Mouse (Mus musculus) neural tube, embryonic 12.5 days (tissue): Measurements from ENCODE around the gene Rasa1. TPM values are rescaled to one million over a fixed set of nuclear protein-coding genes. Genes with fewer than 3 reads are reported as not detected.

ENCODE experiments used
- ATAC-seq: fragments of 200-750 bp; cut with Nextera tagmentation; 2 replicates; pipeline ENCODE4 v1.8.0; 2017; ENCODE audit warnings: low read depth, mild to moderate bottlenecking, moderate TSS enrichment, moderate library complexity; ENCODE audit not compliant: low FRiP score
- H3K27ac ChIP-seq: fragments of 300-500 bp; sonication (generic); 2 replicates; pipeline ENCODE4 v1.5.1; 2016
- H3K27me3 ChIP-seq: fragments of 300-500 bp; sonication (generic); replicated peaks from 2 replicates; pipeline ENCODE4 v1.6.1; 2016; ENCODE audit warnings: mild to moderate bottlenecking
- H3K36me3 ChIP-seq: fragments of 300-500 bp; sonication (generic); 2 replicates; pipeline ENCODE4 v1.6.1; 2016; ENCODE audit warnings: mild to moderate bottlenecking
- H3K4me1 ChIP-seq: fragments of 300-500 bp; sonication (generic); 2 replicates; pipeline ENCODE4 v1.6.1; 2016
- H3K4me2 ChIP-seq: fragments of 300-500 bp; sonication (generic); replicated peaks from 2 replicates; pipeline ENCODE4 v1.6.1; 2016; ENCODE audit warnings: mild to moderate bottlenecking
- H3K4me3 ChIP-seq: fragments of 300-500 bp; sonication (generic); 2 replicates; pipeline ENCODE4 v1.5.1; 2016
- H3K9ac ChIP-seq: fragments of 300-500 bp; sonication (generic); 2 replicates; pipeline ENCODE4 v1.6.1; 2016; ENCODE audit warnings: mild to moderate bottlenecking
- H3K9me3 ChIP-seq: fragments of 300-500 bp; sonication (generic); 2 replicates; pipeline ENCODE4 v1.6.1; 2016; ENCODE audit warnings: mild to moderate bottlenecking
- WGBS: fragments of 180-500 bp; shearing (Covaris S2); methylation state at CpG from one replicate; pipeline ENCODE4 v1.1.7; 2016; 5-methylcytosine and 5-hydroxymethylcytosine counted together
- polyA plus RNA-seq: library from polyadenylated mRNA; unstranded; fragments of >200 nt; fragmentation: Nextera tagmentation; extraction: Ambion mirVana; gene quantifications from 2 replicates; pipeline ENCODE4 v1.2.1, GENCODE M21; 2016

Rasa1 gene
- polyA plus RNA-seq, 1 experiment from 2014 or later: 65.5 TPM

DNA sequence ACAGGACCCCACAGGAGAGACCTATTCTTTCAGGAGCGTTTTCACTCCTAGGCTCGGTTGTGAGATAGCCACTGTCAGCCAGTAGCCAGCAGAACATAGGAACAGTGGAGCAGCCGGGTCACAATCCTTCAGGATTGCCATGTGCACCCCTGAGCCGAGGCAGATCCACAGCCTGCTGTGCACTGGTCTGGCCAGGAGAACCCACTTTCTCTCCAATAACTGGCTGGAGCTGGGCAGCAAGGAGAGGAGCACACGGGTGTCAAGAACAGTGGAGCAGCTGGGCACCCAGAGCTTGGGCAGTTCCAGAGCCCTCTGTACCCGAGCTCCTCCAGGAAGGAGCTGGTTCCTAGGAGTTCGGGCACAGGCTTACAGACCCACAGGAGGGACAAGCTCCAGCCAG lies 50.2 kb downstream of the Rasa1 start:
- Histone ChIP-seq H3K4me3 (no peak overlapping the region), H3K4me1 (no peaks in the 10 kb centered on the region), H3K9me3 (no peaks in the 10 kb centered on the region), H3K9ac (no peak overlapping the region), H3K27ac (no peak overlapping the region), H3K27me3 (no peaks in the 10 kb centered on the region), H3K36me3 (peaks cover 2% of the 10 kb centered on the region; the same call in 1 of the 2 replicates), H3K4me2 (no peak overlapping the region)
- ATAC-seq: no peak
- 90% methylated on average over 7 of the region's 7 CpGs for WGBS

GRCm38 (mm10) chr13:85218656-85219055 lies 70.3 kb downstream of the Rasa1 start:
- no peaks in the 10 kb centered on the region for H3K4me1 ChIP-seq

DNA sequence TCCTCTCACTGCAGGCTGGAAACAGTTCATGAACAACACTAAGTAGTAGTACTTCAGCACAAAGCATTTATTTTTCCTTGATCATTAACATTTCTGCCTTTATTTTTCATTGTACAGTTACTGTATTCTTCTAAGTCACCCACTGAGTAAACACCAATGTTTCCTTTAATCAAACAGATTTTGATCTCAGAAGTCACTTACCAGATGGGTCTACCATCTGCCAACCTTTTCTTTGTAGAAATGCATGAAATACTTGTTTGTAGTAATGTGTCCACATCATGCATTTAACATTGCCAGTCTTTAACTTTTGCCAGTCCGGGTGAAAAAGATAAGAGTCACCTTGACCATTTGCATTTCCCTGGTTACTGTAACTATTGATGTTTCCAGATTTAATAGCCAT lies 78.6 kb downstream of the Rasa1 start:
- Histone ChIP-seq H3K27ac (no peak overlapping the region), H3K36me3 (peaks cover 16% of the 10 kb centered on the region; the same call in 1 of the 2 replicates), H3K27me3 (no peaks in the 10 kb centered on the region), H3K4me1 (no peaks in the 10 kb centered on the region), H3K4me3 (no peak overlapping the region), H3K4me2 (no peak overlapping the region), H3K9ac (no peak overlapping the region), H3K9me3 (no peaks in the 10 kb centered on the region)
- 87% methylated on average over 1 of the region's 1 CpGs for WGBS
- ATAC-seq: no peak

More at GRCm38 (mm10) chr13:85218656-85219055, 70.3 kb downstream of the Rasa1 start:
- H3K4me2 ChIP-seq: no peak overlapping the region
- no peak overlapping the region for H3K27ac ChIP-seq
- no peaks in the 10 kb centered on the region for H3K9me3 ChIP-seq
- H3K27me3 ChIP-seq: no peaks in the 10 kb centered on the region
- no peak overlapping the region for H3K9ac ChIP-seq
- peaks cover 27% of the 10 kb centered on the region for H3K36me3 ChIP-seq
- WGBS: 92% methylated on average over 4 of the region's 4 CpGs
- ATAC-seq: no peak
- H3K4me3 ChIP-seq: no peak overlapping the region

DNA sequence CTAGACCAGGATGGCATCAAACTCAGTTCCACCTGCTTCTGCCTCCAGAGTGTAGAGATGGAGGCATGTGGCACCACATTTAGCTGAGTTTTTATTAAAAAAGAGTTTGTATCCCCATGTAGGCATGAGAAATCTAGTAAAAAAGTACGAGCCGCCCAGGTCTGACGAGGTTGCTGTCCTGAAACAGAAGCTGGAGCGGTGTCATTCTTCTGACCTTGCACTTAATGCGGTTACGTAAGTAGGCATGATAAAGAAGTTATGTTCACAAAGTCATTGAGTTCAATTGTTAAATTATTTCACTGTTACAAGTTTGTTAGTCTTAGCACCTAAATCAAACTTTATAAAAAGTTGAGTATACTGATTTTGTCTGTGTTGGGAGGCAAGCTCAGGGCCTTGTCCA lies 80.3 kb downstream of the Rasa1 start:
- ATAC-seq: no peak
- Histone ChIP-seq H3K4me3 (no peak overlapping the region), H3K4me1 (no peaks in the 10 kb centered on the region), H3K9ac (no peak overlapping the region), H3K4me2 (no peak overlapping the region), H3K36me3 (peaks cover 24% of the 10 kb centered on the region), H3K27ac (no peak overlapping the region), H3K9me3 (no peaks in the 10 kb centered on the region), H3K27me3 (no peaks in the 10 kb centered on the region)
- 97% methylated on average over 6 of the region's 6 CpGs for WGBS

DNA sequence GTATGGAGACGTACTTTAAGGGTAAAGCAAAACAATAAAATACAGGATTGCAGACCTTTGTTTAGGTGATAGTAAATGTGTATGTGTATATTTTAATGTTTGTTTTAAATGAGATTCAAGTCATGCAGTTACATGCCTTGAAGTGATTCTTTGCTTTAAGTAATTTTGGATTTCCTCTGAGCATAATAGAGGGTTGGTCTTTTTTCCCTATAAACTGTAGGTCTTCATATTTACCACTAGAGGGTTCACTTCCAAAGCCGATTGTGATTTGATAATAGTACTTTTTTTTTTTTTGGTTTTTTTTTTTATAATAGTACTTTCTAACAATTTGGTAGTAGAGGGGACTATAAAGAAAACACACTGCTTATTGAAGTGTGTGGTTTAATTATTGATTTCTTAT lies 81.4 kb downstream of the Rasa1 start:
- Histone ChIP-seq H3K9me3 (no peaks in the 10 kb centered on the region), H3K4me2 (no peak overlapping the region), H3K36me3 (peaks cover 26% of the 10 kb centered on the region), H3K4me1 (no peaks in the 10 kb centered on the region), H3K27me3 (no peaks in the 10 kb centered on the region), H3K27ac (no peak overlapping the region), H3K9ac (no peak overlapping the region), H3K4me3 (no peak overlapping the region)
- no peak for ATAC-seq
- WGBS: 78% methylated on average over 2 of the region's 2 CpGs

GRCm38 (mm10) chr13:85191253-85191652 lies 97.7 kb downstream of the Rasa1 start:
- Histone ChIP-seq H3K4me1 (peaks cover 7% of the 10 kb centered on the region; the same call in 1 of the 2 replicates), H3K4me2 (no peak overlapping the region), H3K9ac (no peak overlapping the region), H3K36me3 (peaks cover 22% of the 10 kb centered on the region), H3K9me3 (no peaks in the 10 kb centered on the region), H3K4me3 (no peak overlapping the region), H3K27ac (no peak overlapping the region), H3K27me3 (no peaks in the 10 kb centered on the region)
- no peak for ATAC-seq
- WGBS: 97% methylated on average over 2 of the region's 2 CpGs

GRCm38 (mm10) chr13:85189644-85190121 lies 99.2 kb downstream of the Rasa1 start:
- 3% methylated on average over 17 of the region's 17 CpGs for WGBS
- no peaks in the 10 kb centered on the region for H3K9me3 ChIP-seq
- H3K27me3 ChIP-seq: no peaks in the 10 kb centered on the region
- peak; percentile 85 for ATAC-seq
- peak overlapping the region; percentile 84 for H3K4me2 ChIP-seq
- H3K27ac ChIP-seq: peak overlapping the region; percentile 66
- H3K9ac ChIP-seq: peak overlapping the region; percentile 88
- H3K4me3 ChIP-seq: peak overlapping the region; percentile 83
- peaks cover 22% of the 10 kb centered on the region for H3K36me3 ChIP-seq
- H3K4me1 ChIP-seq: peaks cover 7% of the 10 kb centered on the region; the same call in 1 of the 2 replicates

DNA sequence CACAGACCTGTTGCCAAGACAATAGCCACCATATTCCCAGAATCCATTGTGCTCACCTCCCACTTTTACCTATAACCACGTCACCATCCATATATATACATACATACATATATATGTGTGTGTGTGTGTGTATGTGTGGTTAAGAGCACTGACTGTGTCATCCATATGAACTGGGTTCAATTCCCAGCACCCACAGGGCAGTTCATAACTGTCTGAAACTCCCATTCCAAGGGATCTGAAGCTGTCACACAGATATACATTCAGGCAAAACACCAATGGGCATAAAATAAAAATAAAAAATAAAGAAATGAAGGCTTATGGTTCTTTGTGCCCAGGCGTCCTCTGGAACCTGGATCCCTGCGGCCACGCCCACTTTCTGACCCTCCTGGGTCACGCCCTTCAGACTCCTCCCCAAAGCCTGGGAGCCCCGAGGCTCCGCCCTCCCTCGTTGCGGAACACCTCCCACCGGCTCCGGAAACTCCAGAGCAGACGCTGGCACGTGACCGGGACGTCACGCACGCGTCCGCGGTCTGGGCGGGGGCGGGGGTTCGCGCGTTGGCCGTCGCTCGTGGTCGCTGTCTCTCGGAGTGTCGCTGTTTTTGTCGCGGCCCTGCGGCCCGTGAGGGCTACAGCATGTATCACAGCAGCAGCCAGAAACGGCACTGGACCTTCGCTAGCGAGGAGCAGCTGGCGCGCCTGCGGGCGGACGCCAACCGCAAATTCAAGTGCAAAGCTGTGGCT lies 99.9 kb downstream of the Rasa1 start, which contains the start of gene Ccnh:
Gene Ccnh (plus strand): TSS at position 506 of the 741 bp plus-strand sequence.
- WGBS: 1% methylated on average over 44 of the region's 44 CpGs
- ATAC-seq: peak; percentile 97

More for the DNA sequence above, 99.9 kb downstream of the Rasa1 start, which contains the start of gene Ccnh:
- H3K9ac ChIP-seq: peak within 1 kb of the TSS; percentile 88
- H3K9me3 ChIP-seq: no peaks in the 10 kb centered on the region
- H3K4me2 ChIP-seq: peak within 1 kb of the TSS; percentile 84
- H3K4me1 ChIP-seq: peaks cover 7% of the 10 kb centered on the region; the same call in 1 of the 2 replicates
- H3K27ac ChIP-seq: peak within 1 kb of the TSS; percentile 66
- H3K27me3 ChIP-seq: no peaks in the 10 kb centered on the region
- peaks cover 22% of the 10 kb centered on the region for H3K36me3 ChIP-seq
- peak within 1 kb of the TSS; percentile 83 for H3K4me3 ChIP-seq

Other genes with a start within 250 kb of the Rasa1 start
- 99.9 and 107 TPM in 2 replicates for gene Ccnh, start 99.7 kb downstream of the Rasa1 start, polyA plus RNA-seq